Mouse (Mus musculus) kidney, adult 2 months (tissue): ENCODE measurements around the gene Vps45.

Experiments
- CTCF ChIP-seq: fragments of 200-500 bp; conservative IDR thresholded peaks from 2 replicates; pipeline ENCODE4 v1.5.1; 2011; ENCODE audit warnings: low read depth, mild to moderate bottlenecking, control low read depth, low read length, moderate library complexity, mixed read lengths; ENCODE audit not compliant: insufficient read depth, insufficient read length
- POLR2A ChIP-seq: fragments of 200-500 bp; IDR thresholded peaks from one replicate; pipeline ENCODE4 v1.6.1; 2011; ENCODE audit warnings: low read depth, low read length, control low read depth

- TF ChIP-seq POLR2A = no peak
- TF ChIP-seq CTCF = no peak
Measured at GRCm38 (mm10) chr3:96012805-96013204, 45.5 kb downstream of the Vps45 start.
